Mouse (Mus musculus): ENCODE measurements around the gene Bag2. TPM values are rescaled to one million over a fixed set of nuclear protein-coding genes. Genes with fewer than 3 reads are reported as not detected.

The Bag2 gene
- polyA plus RNA-seq, 1 experiment = 37.3 TPM

DNA sequence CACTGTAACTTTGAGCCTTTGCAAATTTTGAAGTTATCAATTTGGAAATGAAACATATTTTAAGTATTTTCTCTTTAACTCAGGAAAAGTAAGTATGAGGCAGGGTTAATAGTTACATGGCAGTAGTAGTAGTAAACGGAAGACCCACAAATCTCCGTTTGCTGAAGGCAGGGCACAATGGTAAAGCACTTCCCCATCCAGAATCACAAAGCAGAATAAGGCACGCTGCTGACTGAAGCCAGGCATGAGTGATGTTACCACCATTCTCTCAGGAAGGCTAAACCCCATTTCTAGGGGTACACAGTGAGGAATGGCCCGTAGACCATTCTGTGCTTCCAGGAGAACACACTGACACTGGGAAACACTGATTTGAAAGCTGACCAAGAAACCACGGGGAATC, 30.5 kb upstream of the Bag2 start:
- H3ac ChIP-seq (ENCODE audit: control insufficient read depth, insufficient read length) = no peak overlapping the region
- no peak for TF ChIP-seq USF1 (IDR thresholded peaks at IDR 0.05; ENCODE audit: low read depth)
- TF ChIP-seq MYOG (IDR thresholded peaks at IDR 0.05; ENCODE audit: control insufficient read depth in 1 of 3, insufficient read depth in 1 of 3, insufficient read length in 2 of 3, low read depth in 2 of 3) = no peak
- TF ChIP-seq SRF (IDR thresholded peaks at IDR 0.05; ENCODE audit: control insufficient read depth, insufficient read length, low read depth) = no peak
- no peak for TF ChIP-seq REST (IDR thresholded peaks at IDR 0.05; ENCODE audit: insufficient read depth, insufficient read length)
- TF ChIP-seq POLR2AphosphoS2 (IDR thresholded peaks at IDR 0.05; ENCODE audit: insufficient read length, low read depth) = no peak
- TF ChIP-seq TCF12 (IDR thresholded peaks at IDR 0.05; ENCODE audit: insufficient read depth, poor library complexity, severe bottlenecking) = no peak
- TF ChIP-seq CEBPB (IDR thresholded peaks at IDR 0.05; ENCODE audit: insufficient read depth, poor library complexity, severe bottlenecking) = no peak
- TF ChIP-seq MYOD1 (IDR thresholded peaks at IDR 0.05; ENCODE audit: control insufficient read depth in 1 of 3, insufficient read length in 2 of 3, low read depth in 2 of 3) = no peak
- no peak for TF ChIP-seq E2F4 (IDR thresholded peaks at IDR 0.05; ENCODE audit: insufficient read depth)
- no peak for TF ChIP-seq MAX (IDR thresholded peaks at IDR 0.05; ENCODE audit: low read depth)
- no peak for TF ChIP-seq POLR2A (IDR thresholded peaks at IDR 0.05; ENCODE audit: insufficient read length, low read depth)
- no peak for TF ChIP-seq TCF3 (IDR thresholded peaks at IDR 0.05; ENCODE audit: insufficient read length, low read depth)
- no peaks in the 10 kb centered on the region for H3K36me3 ChIP-seq (ENCODE audit: control insufficient read depth, insufficient read depth)
- peaks cover 28% of the 10 kb centered on the region for H3K79me2 ChIP-seq (ENCODE audit: control insufficient read depth, insufficient read depth)
- no peak overlapping the region for H3K4me2 ChIP-seq (ENCODE audit: low read depth)
- no peak overlapping the region for H3K4me3 ChIP-seq
- no peaks in the 10 kb centered on the region for H3K27me3 ChIP-seq (ENCODE audit: control insufficient read depth, insufficient read depth, insufficient read length)

DNA sequence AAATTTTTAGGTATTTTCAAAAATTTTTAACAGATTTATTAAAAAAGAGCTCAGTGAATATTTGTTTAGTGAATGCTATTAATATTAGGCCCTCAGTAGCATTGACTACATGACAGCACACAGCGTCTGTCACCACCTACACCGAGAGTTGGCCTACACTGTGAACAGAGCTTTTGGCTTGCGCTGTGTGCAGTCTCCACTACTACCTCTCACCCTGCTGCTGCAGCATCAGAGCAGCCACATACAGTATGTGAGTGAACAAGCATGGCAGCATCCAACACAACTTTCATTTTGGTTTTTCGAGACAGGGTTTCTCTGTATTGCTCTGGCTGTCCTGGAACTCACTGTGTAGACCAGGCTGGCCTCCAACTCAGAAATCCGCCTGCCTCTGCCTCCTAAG, 27.0 kb upstream of the Bag2 start:
- TF ChIP-seq REST (IDR thresholded peaks at IDR 0.05; ENCODE audit: insufficient read depth, insufficient read length) = no peak
- TF ChIP-seq SRF (IDR thresholded peaks at IDR 0.05; ENCODE audit: control insufficient read depth, insufficient read length, low read depth) = no peak
- TF ChIP-seq E2F4 (IDR thresholded peaks at IDR 0.05; ENCODE audit: insufficient read depth) = no peak
- TF ChIP-seq MYOG (IDR thresholded peaks at IDR 0.05; ENCODE audit: control insufficient read depth in 1 of 3, insufficient read depth in 1 of 3, insufficient read length in 2 of 3, low read depth in 2 of 3) = no peak
- no peak for TF ChIP-seq TCF12 (IDR thresholded peaks at IDR 0.05; ENCODE audit: insufficient read depth, poor library complexity, severe bottlenecking)
- TF ChIP-seq MYOD1 (IDR thresholded peaks at IDR 0.05; ENCODE audit: control insufficient read depth in 1 of 3, insufficient read length in 2 of 3, low read depth in 2 of 3) = no peak
- TF ChIP-seq CEBPB (IDR thresholded peaks at IDR 0.05; ENCODE audit: insufficient read depth, poor library complexity, severe bottlenecking) = no peak
- TF ChIP-seq POLR2AphosphoS2 (IDR thresholded peaks at IDR 0.05; ENCODE audit: insufficient read length, low read depth) = no peak
- no peak for TF ChIP-seq TCF3 (IDR thresholded peaks at IDR 0.05; ENCODE audit: insufficient read length, low read depth)
- no peak for TF ChIP-seq MAX (IDR thresholded peaks at IDR 0.05; ENCODE audit: low read depth)
- no peak for TF ChIP-seq USF1 (IDR thresholded peaks at IDR 0.05; ENCODE audit: low read depth)
- TF ChIP-seq POLR2A (IDR thresholded peaks at IDR 0.05; ENCODE audit: insufficient read length, low read depth) = no peak
- Histone ChIP-seq H3K27me3 (ENCODE audit: control insufficient read depth, insufficient read depth, insufficient read length) (no peaks in the 10 kb centered on the region), H3K36me3 (ENCODE audit: control insufficient read depth, insufficient read depth) (peaks cover 3% of the 10 kb centered on the region), H3K79me2 (ENCODE audit: control insufficient read depth, insufficient read depth) (peaks cover 7% of the 10 kb centered on the region), H3ac (ENCODE audit: control insufficient read depth, insufficient read length) (no peak overlapping the region), H3K4me2 (ENCODE audit: low read depth) (no peak overlapping the region), H3K4me3 (no peak overlapping the region)

DNA sequence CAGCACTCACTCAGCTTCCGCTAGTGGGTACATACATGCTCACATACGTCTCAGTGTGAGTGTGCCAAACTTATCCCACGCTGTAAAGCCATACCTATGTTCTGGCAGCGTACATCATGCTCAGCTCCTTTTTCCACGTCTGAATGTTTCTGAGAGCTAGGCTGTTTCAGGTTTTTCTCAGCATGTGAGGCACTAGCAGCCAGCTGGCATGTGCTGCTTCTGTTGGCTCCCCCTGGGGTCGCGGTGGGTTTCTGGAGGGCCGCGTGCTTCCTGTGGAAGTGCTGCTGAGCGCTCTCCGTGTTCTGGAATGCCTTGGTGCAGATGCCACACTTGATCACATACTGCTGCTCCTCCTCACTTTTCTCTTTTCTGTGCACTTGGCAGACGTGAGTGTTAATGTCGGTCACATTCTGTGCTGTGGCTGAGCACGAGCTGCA, 18.6 kb upstream of the Bag2 start:
- Histone ChIP-seq H3K27me3 (ENCODE audit: control insufficient read depth, insufficient read depth, insufficient read length) (no peaks in the 10 kb centered on the region), H3K4me2 (ENCODE audit: low read depth) (no peak overlapping the region), H3K4me3 (no peak overlapping the region), H3ac (ENCODE audit: control insufficient read depth, insufficient read length) (no peak overlapping the region), H3K36me3 (ENCODE audit: control insufficient read depth, insufficient read depth) (peaks cover 25% of the 10 kb centered on the region), H3K79me2 (ENCODE audit: control insufficient read depth, insufficient read depth) (no peaks in the 10 kb centered on the region)
- TF ChIP-seq MYOG (IDR thresholded peaks at IDR 0.05; ENCODE audit: control insufficient read depth in 1 of 3, insufficient read depth in 1 of 3, insufficient read length in 2 of 3, low read depth in 2 of 3) = no peak
- no peak for TF ChIP-seq CEBPB (IDR thresholded peaks at IDR 0.05; ENCODE audit: insufficient read depth, poor library complexity, severe bottlenecking)
- no peak for TF ChIP-seq USF1 (IDR thresholded peaks at IDR 0.05; ENCODE audit: low read depth)
- no peak for TF ChIP-seq MYOD1 (IDR thresholded peaks at IDR 0.05; ENCODE audit: control insufficient read depth in 1 of 3, insufficient read length in 2 of 3, low read depth in 2 of 3)
- no peak for TF ChIP-seq REST (IDR thresholded peaks at IDR 0.05; ENCODE audit: insufficient read depth, insufficient read length)

DNA sequence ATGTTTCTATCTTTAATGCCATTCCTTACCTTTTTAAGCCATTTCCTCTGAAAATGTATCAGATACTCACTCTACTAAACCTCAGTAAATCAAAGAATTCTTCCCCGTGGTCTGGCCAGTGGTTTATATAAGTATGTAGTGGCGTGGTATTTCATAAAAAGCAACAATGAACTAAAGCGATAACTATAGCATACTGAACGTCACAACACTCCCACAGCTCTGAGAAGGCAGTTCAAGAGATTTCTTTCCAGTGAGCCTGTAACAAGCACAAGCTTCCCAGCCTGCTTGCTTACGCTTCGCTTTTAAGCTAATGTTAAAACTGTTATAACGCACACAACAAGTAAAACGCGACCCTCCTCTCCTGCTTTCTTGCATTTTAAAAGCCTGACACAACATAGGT, 14.5 kb upstream of the Bag2 start:
- Histone ChIP-seq H3K4me2 (ENCODE audit: low read depth) (no peak overlapping the region), H3K4me3 (no peak overlapping the region), H3ac (ENCODE audit: control insufficient read depth, insufficient read length) (no peak overlapping the region), H3K79me2 (ENCODE audit: control insufficient read depth, insufficient read depth) (no peaks in the 10 kb centered on the region), H3K36me3 (ENCODE audit: control insufficient read depth, insufficient read depth) (peaks cover 28% of the 10 kb centered on the region), H3K27me3 (ENCODE audit: control insufficient read depth, insufficient read depth, insufficient read length) (no peaks in the 10 kb centered on the region)
- TF ChIP-seq MYOD1 (IDR thresholded peaks at IDR 0.05; ENCODE audit: control insufficient read depth in 1 of 3, insufficient read length in 2 of 3, low read depth in 2 of 3) (no peak), CEBPB (IDR thresholded peaks at IDR 0.05; ENCODE audit: insufficient read depth, poor library complexity, severe bottlenecking) (no peak)

- H3K36me3 ChIP-seq (ENCODE audit: control insufficient read depth, insufficient read depth) = peaks cover 24% of the 10 kb centered on the region
- TF ChIP-seq TCF3 (IDR thresholded peaks at IDR 0.05; ENCODE audit: insufficient read length, low read depth) (no peak), POLR2A (IDR thresholded peaks at IDR 0.05; ENCODE audit: insufficient read length, low read depth) (no peak), MYOG (IDR thresholded peaks at IDR 0.05; ENCODE audit: control insufficient read depth in 1 of 3, insufficient read depth in 1 of 3, insufficient read length in 2 of 3, low read depth in 2 of 3) (no peak), POLR2AphosphoS2 (IDR thresholded peaks at IDR 0.05; ENCODE audit: insufficient read length, low read depth) (no peak), MAX (IDR thresholded peaks at IDR 0.05; ENCODE audit: low read depth) (no peak), REST (IDR thresholded peaks at IDR 0.05; ENCODE audit: insufficient read depth, insufficient read length) (no peak), TCF12 (IDR thresholded peaks at IDR 0.05; ENCODE audit: insufficient read depth, poor library complexity, severe bottlenecking) (no peak), SRF (IDR thresholded peaks at IDR 0.05; ENCODE audit: control insufficient read depth, insufficient read length, low read depth) (no peak), E2F4 (IDR thresholded peaks at IDR 0.05; ENCODE audit: insufficient read depth) (no peak), CEBPB (IDR thresholded peaks at IDR 0.05; ENCODE audit: insufficient read depth, poor library complexity, severe bottlenecking) (no peak), USF1 (IDR thresholded peaks at IDR 0.05; ENCODE audit: low read depth) (no peak), MYOD1 (IDR thresholded peaks at IDR 0.05; ENCODE audit: control insufficient read depth in 1 of 3, insufficient read length in 2 of 3, low read depth in 2 of 3) (no peak)
- no peak overlapping the region for H3ac ChIP-seq (ENCODE audit: control insufficient read depth, insufficient read length)
- no peaks in the 10 kb centered on the region for H3K79me2 ChIP-seq (ENCODE audit: control insufficient read depth, insufficient read depth)
- H3K4me3 ChIP-seq = no peak overlapping the region
- H3K27me3 ChIP-seq (ENCODE audit: control insufficient read depth, insufficient read depth, insufficient read length) = no peaks in the 10 kb centered on the region
- no peak overlapping the region for H3K4me2 ChIP-seq (ENCODE audit: low read depth)
Observed at GRCm38 (mm10) chr1:33771621-33772020, 14.0 kb upstream of the Bag2 start.
